Mouse (Mus musculus): Measurements from ENCODE around the gene Dock2. TPM values are rescaled to one million over a fixed set of nuclear protein-coding genes. Genes with fewer than 3 reads are reported as not detected.

Dock2 gene
- total and polyA plus RNA-seq, 2 experiments from 2014 or later, result 0.57 to 1.6 TPM

DNA sequence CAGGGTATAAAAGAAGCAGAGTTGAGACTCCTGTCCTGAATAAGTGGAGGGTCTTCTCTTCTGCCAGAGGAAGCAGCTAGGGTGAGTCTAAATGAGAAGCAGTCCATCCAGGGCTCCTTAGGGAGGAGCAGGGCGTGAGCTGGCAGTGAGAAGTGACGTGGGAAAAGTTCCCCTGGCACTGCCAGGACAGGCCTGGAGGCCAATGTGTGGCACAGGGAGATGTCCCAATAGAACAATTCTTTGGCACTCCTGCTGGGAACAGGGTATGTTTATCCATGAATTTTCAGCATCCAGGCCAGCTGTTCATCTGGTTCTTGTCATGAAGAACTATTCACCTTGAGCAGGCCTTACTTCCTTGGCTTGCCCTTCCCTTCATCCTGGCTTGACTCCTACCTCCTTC is 604.9 kb downstream of the Dock2 start:
- 66% methylated on average over 2 of the region's 2 CpGs for WGBS

More for the DNA sequence above, 604.9 kb downstream of the Dock2 start:
- Histone ChIP-seq H3K4me1 (ENCODE audit: insufficient read depth, low read length) (no peaks in the 10 kb centered on the region), H3K36me3 (ENCODE audit: insufficient read depth, low read length) (no peaks in the 10 kb centered on the region), H3K9me3 (ENCODE audit: low read length) (no peaks in the 10 kb centered on the region), H3K4me3 (ENCODE audit: low read depth, low read length) (no peak overlapping the region), H3K27me3 (ENCODE audit: insufficient read depth, low read length) (no peaks in the 10 kb centered on the region), H3K27ac (ENCODE audit: low read depth, low read length) (no peak overlapping the region), H3K4me2 (ENCODE audit: low read depth, low read length, poor library complexity, severe bottlenecking) (no peak overlapping the region), H3K9ac (replicated peaks; ENCODE audit: low read length, poor library complexity, severe bottlenecking) (no peak overlapping the region)
- ATAC-seq (ENCODE audit: low FRiP score) (no peak), DNase-seq (ENCODE audit: low spot score) (no peak)
- no peak for TF ChIP-seq CTCF (IDR thresholded peaks at IDR 0.05)

Other genes with a start within 250 kb of the Dock2 start
- 0.93 and 1.7 TPM in 2 replicates for gene Spdl1, start 49.7 kb upstream of the Dock2 start, total RNA-seq (2014; rRNA removed)
- gene Spdl1, start 49.7 kb upstream of the Dock2 start, polyA plus RNA-seq (2015; fragmentation: Nextera tagmentation; extraction: Ambion mirVana), result 0.77 and 1.1 TPM in 2 replicates

Measured in midbrain, postnatal 0 days (tissue).